Mouse (Mus musculus) testis, adult 2 months (tissue): ENCODE measurements around the gene Pskh1. TPM values are rescaled to one million over a fixed set of nuclear protein-coding genes. Genes with fewer than 3 reads are reported as not detected.
A peak's percentile ranks its signal among the peaks of the same experiment; 100 is the strongest.

Experiments used
- H3K27ac ChIP-seq: fragments of 200-500 bp; 2 replicates; pipeline ENCODE4 v1.5.1; 2012; ENCODE audit warnings: low read depth, low read length; ENCODE audit not compliant: control insufficient read depth, insufficient read depth
- H3K27me3 ChIP-seq: fragments of 200-500 bp; 2 replicates; pipeline ENCODE4 v1.6.1; 2012; ENCODE audit warnings: mild to moderate bottlenecking, low read length, moderate library complexity; ENCODE audit not compliant: control insufficient read depth, insufficient read depth
- H3K36me3 ChIP-seq: fragments of 200-500 bp; 2 replicates; pipeline ENCODE4 v1.6.1; 2012; ENCODE audit warnings: mild to moderate bottlenecking, low read length; ENCODE audit not compliant: control insufficient read depth, insufficient read depth
- H3K4me1 ChIP-seq: fragments of 200-500 bp; 2 replicates; pipeline ENCODE4 v1.6.1; 2012; ENCODE audit warnings: low read length; ENCODE audit not compliant: control insufficient read depth, insufficient read depth
- H3K4me3 ChIP-seq: fragments of 200-500 bp; 2 replicates; pipeline ENCODE4 v1.5.1; 2012; ENCODE audit warnings: low read depth, mild to moderate bottlenecking, low read length, moderate library complexity, mixed read lengths; ENCODE audit not compliant: control insufficient read depth
- CTCF ChIP-seq: fragments of 200-500 bp; IDR thresholded peaks from 2 replicates; pipeline ENCODE4 v1.5.1; 2012; ENCODE audit warnings: low read depth, mild to moderate bottlenecking, inconsistent platforms, low read length, moderate library complexity; ENCODE audit not compliant: control insufficient read depth, insufficient read depth, insufficient replicate concordance
- POLR2A ChIP-seq: fragments of 200-500 bp; IDR thresholded peaks from 2 replicates; pipeline ENCODE4 v1.6.1; 2012; ENCODE audit warnings: low read depth, mild to moderate bottlenecking, inconsistent platforms, low read length, moderate library complexity; ENCODE audit not compliant: control insufficient read depth
- polyA plus RNA-seq: library from polyadenylated mRNA; depleted of rRNA; stranded (reverse); fragments of >200 nt; gene quantifications from 2 replicates; pipeline ENCODE4 v1.2.3, GENCODE M21; 2012

Gene Pskh1
- polyA plus RNA-seq, 1 experiment, result 19.4 TPM

- TF ChIP-seq POLR2A (no peak), CTCF (no peak)
- H3K27ac ChIP-seq, result no peak overlapping the region
- no peaks in the 10 kb centered on the region for H3K36me3 ChIP-seq
- peaks cover 6% of the 10 kb centered on the region; the same call in 1 of the 2 replicates for H3K4me1 ChIP-seq
- H3K4me3 ChIP-seq, result no peak overlapping the region
- no peaks in the 10 kb centered on the region for H3K27me3 ChIP-seq
Observed at GRCm38 (mm10) chr8:105897801-105898480, 2.3 kb upstream of the Pskh1 start.

- TF ChIP-seq POLR2A (no peak), CTCF (no peak)
- H3K27me3 ChIP-seq, result no peaks in the 10 kb centered on the region
- peaks cover 4% of the 10 kb centered on the region; the same call in 1 of the 2 replicates for H3K4me1 ChIP-seq
- H3K27ac ChIP-seq, result peak overlapping the region; percentile 84
- H3K4me3 ChIP-seq, result peak overlapping the region; percentile 86
- H3K36me3 ChIP-seq, result no peaks in the 10 kb centered on the region
Observed at GRCm38 (mm10) chr8:105900941-105901616, 838 bp downstream of the Pskh1 start.

GRCm38 (mm10) chr8:105919390-105919789 is 19.1 kb downstream of the Pskh1 start:
- Histone ChIP-seq H3K27me3 (no peaks in the 10 kb centered on the region), H3K36me3 (no peaks in the 10 kb centered on the region)
- TF ChIP-seq POLR2A (no peak), CTCF (no peak)

GRCm38 (mm10) chr8:105925123-105925522 is 24.9 kb downstream of the Pskh1 start:
- no peaks in the 10 kb centered on the region for H3K4me1 ChIP-seq
- H3K4me3 ChIP-seq, result no peak overlapping the region
- H3K36me3 ChIP-seq, result no peaks in the 10 kb centered on the region
- H3K27me3 ChIP-seq, result no peaks in the 10 kb centered on the region
- 0 out of 2 replicates have a peak overlapping the region, but pooled peaks have one; percentile 6 for H3K27ac ChIP-seq
- TF ChIP-seq CTCF, result no peak
- TF ChIP-seq POLR2A, result no peak

More at GRCm38 (mm10) chr8:105919390-105919789, 19.1 kb downstream of the Pskh1 start:
- no peaks in the 10 kb centered on the region for H3K4me1 ChIP-seq
- H3K27ac ChIP-seq, result no peak overlapping the region
- no peak overlapping the region for H3K4me3 ChIP-seq

GRCm38 (mm10) chr8:105930602-105931001 is 30.4 kb downstream of the Pskh1 start:
- TF ChIP-seq POLR2A (no peak), CTCF (peak; percentile 86; the same call in 1 of the 2 replicates)
- Histone ChIP-seq H3K27ac (no peak overlapping the region), H3K27me3 (no peaks in the 10 kb centered on the region), H3K36me3 (no peaks in the 10 kb centered on the region), H3K4me3 (no peak overlapping the region), H3K4me1 (no peaks in the 10 kb centered on the region)

GRCm38 (mm10) chr8:105931271-105931670 is 31.0 kb downstream of the Pskh1 start:
- Histone ChIP-seq H3K27me3 (no peaks in the 10 kb centered on the region), H3K4me1 (no peaks in the 10 kb centered on the region), H3K27ac (no peak overlapping the region), H3K36me3 (no peaks in the 10 kb centered on the region), H3K4me3 (no peak overlapping the region)
- TF ChIP-seq POLR2A (no peak), CTCF (no peak)

- H3K36me3 ChIP-seq, result no peaks in the 10 kb centered on the region
- TF ChIP-seq POLR2A (no peak), CTCF (no peak)
Observed at GRCm38 (mm10) chr8:105932525-105932924, 32.3 kb downstream of the Pskh1 start.

More at GRCm38 (mm10) chr8:105932525-105932924, 32.3 kb downstream of the Pskh1 start:
- no peak overlapping the region for H3K27ac ChIP-seq
- H3K27me3 ChIP-seq, result no peaks in the 10 kb centered on the region
- H3K4me1 ChIP-seq, result peaks cover 10% of the 10 kb centered on the region
- H3K4me3 ChIP-seq, result no peak overlapping the region
